Mouse (Mus musculus): ENCODE data around the gene Parva. TPM values are rescaled to one million over a fixed set of nuclear protein-coding genes. Genes with fewer than 3 reads are reported as not detected.

Parva gene
- polyA plus RNA-seq, 1 experiment = 230 TPM

DNA sequence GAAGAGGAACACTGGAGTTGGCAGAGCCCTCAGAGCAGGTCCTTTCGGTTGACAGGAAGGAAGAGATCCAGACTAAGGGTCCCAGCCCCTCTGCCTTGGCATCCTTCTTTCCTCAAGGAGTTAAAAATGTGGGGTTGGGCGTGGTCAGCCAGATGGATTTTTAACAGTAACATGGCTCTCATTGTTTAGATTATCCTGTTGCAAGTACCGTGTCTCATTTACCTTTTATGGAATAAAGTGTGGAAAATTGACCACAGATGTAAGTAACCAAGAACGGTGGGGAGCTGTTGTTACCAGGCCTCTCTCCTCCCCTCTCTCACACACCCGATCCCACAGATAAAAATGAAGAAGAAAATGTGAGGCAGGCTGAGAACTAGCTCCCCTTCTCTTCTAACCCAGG is 75.5 kb downstream of the Parva start:
- TF ChIP-seq POLR2A (IDR thresholded peaks at IDR 0.05; ENCODE audit: low read depth, low read length) = no peak
- peaks cover 27% of the 10 kb centered on the region for H3K4me1 ChIP-seq (ENCODE audit: control insufficient read depth, insufficient read depth, low read length)
- H3K27ac ChIP-seq (ENCODE audit: insufficient read depth, low read length) = peak overlapping the region; percentile 88
- H3K4me3 ChIP-seq (ENCODE audit: insufficient read depth, low read length) = no peak overlapping the region

DNA sequence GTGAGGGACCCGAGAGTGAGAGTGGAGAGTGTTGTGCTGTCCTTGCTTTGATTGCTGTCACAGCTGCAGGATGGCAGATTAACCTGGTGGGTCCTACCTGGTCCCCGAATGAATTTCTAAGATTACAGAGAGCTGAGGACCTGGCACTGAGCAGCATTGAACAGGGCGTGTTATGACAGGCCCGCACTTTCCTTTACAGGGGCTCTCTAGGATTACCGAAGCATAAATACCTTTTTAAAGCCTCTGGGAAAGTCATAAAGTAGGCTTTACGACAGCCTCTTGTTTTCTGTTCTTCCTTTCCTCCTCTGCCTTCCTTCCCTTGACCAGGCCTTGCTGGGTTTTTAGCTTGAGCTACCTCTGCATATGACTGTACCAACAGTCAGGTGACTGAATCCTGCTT is 76.1 kb downstream of the Parva start:
- Histone ChIP-seq H3K27ac (ENCODE audit: insufficient read depth, low read length) (peak overlapping the region; percentile 88), H3K4me1 (ENCODE audit: control insufficient read depth, insufficient read depth, low read length) (peaks cover 27% of the 10 kb centered on the region)
- TF ChIP-seq POLR2A (IDR thresholded peaks at IDR 0.05; ENCODE audit: low read depth, low read length) (no peak), CTCF (IDR thresholded peaks at IDR 0.05; ENCODE audit: borderline replicate concordance, insufficient read depth, low read length) (no peak)

DNA sequence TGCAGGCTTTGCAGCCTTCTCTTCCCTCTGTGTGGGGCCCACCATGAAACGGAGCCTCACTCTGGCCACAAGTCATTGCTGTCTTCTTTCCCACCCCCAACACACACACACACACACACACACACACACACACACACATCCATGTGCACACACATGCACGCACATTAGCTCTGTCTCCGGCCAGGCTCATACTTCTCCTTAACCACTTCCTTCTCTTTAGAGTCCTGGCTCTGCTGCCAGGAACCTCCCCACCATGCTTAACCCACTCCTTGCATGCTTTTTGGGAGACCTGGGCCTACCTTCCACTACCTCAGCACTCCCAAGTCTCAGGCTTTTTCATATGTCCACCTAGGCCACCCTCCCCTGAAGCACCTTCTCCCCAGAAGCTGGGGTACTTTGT is 76.6 kb downstream of the Parva start:
- TF ChIP-seq CTCF (IDR thresholded peaks at IDR 0.05; ENCODE audit: borderline replicate concordance, insufficient read depth, low read length) (no peak), POLR2A (IDR thresholded peaks at IDR 0.05; ENCODE audit: low read depth, low read length) (no peak)
- Histone ChIP-seq H3K4me1 (ENCODE audit: control insufficient read depth, insufficient read depth, low read length) (peaks cover 27% of the 10 kb centered on the region), H3K4me3 (ENCODE audit: insufficient read depth, low read length) (no peak overlapping the region), H3K27ac (ENCODE audit: insufficient read depth, low read length) (peak overlapping the region; percentile 88)

More for the DNA sequence above, 76.1 kb downstream of the Parva start:
- no peak overlapping the region for H3K4me3 ChIP-seq (ENCODE audit: insufficient read depth, low read length)

DNA sequence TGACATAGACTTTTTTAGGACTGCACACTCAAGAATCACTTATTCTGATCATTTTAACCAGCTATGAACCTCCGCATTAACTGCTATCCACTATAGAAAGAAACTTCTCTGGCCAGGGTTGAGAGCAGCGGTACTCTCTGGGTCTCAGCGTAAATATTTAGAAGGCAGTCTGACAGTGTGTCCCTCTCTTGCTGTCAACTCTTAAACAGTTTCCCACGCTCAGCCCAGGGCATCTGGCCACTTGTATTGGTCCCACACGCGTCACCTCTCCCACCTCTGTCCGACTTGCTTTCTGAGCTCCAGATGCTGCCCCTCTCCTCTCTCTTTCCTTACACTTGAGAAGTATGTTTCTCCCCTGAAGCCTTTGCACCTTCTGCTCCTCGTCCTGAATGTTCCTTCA is 81.8 kb downstream of the Parva start:
- H3K27ac ChIP-seq (ENCODE audit: insufficient read depth, low read length) = no peak overlapping the region
- H3K4me1 ChIP-seq (ENCODE audit: control insufficient read depth, insufficient read depth, low read length) = peaks cover 18% of the 10 kb centered on the region

DNA sequence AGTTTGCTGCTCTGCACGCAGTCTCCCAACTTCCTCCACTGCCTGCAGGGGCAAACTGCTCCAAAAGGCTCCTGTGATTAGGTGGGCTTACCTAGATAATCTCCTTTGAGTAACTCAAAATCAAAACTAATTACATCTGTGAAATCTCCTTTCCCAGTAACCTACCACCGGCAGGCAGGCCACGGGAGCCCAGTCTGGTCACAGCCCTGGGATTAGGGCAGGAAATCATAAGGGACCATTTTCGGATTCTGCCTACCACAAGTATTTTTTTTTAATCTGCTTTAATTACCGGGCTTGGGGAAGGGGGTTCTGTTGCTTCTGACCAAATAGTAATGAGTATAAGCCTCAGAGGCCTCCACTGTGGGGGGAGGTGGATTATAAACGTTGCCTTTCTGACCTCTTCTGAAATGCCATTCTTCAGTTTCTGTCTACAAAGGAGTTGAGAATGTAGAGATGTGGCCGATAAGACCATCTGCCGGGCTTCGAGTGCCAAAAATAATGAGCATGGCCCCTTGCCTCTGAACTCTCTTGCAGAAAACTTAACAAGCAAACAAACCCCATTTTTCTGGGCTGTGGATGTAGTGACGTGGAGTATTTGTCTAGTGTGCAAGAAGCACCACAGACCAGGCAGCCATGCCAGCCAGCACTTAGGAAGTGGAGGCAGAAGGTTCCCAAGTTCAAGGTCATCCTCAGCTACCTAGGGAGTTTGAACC is 83.2 kb downstream of the Parva start:
- no peak overlapping the region for H3K4me3 ChIP-seq (ENCODE audit: insufficient read depth, low read length)
- H3K27ac ChIP-seq (ENCODE audit: insufficient read depth, low read length) = peak overlapping the region; percentile 1; the same call in 1 of the 2 replicates
- TF ChIP-seq POLR2A (IDR thresholded peaks at IDR 0.05; ENCODE audit: low read depth, low read length) = no peak
- no peak for TF ChIP-seq CTCF (IDR thresholded peaks at IDR 0.05; ENCODE audit: borderline replicate concordance, insufficient read depth, low read length)
- peaks cover 18% of the 10 kb centered on the region for H3K4me1 ChIP-seq (ENCODE audit: control insufficient read depth, insufficient read depth, low read length)

More for the DNA sequence above, 81.8 kb downstream of the Parva start:
- no peak overlapping the region for H3K4me3 ChIP-seq (ENCODE audit: insufficient read depth, low read length)
- TF ChIP-seq POLR2A (IDR thresholded peaks at IDR 0.05; ENCODE audit: low read depth, low read length) (no peak), CTCF (IDR thresholded peaks at IDR 0.05; ENCODE audit: borderline replicate concordance, insufficient read depth, low read length) (no peak)

DNA sequence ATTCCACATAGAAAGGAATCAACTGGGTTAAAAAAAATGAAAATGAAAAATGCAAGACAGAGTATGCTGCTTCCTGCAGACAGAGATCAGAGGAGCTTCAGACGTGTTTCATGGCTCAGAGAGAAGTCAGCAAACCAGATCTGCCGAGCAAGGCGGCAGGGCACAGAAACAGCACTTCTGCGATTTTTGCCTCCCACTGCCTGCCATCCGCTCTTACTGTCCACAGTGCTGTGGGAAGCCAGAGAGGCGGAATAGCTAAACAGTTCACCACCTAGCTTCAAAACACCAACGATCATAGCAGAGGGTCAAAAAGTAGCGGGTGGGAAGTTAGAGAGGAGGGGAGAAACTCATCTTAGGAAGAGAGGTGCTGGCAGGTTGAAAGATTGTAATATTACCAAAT is 84.0 kb downstream of the Parva start:
- H3K27ac ChIP-seq (ENCODE audit: insufficient read depth, low read length) = peak overlapping the region; percentile 18
- peaks cover 18% of the 10 kb centered on the region for H3K4me1 ChIP-seq (ENCODE audit: control insufficient read depth, insufficient read depth, low read length)
- TF ChIP-seq CTCF (IDR thresholded peaks at IDR 0.05; ENCODE audit: borderline replicate concordance, insufficient read depth, low read length) (no peak), POLR2A (IDR thresholded peaks at IDR 0.05; ENCODE audit: low read depth, low read length) (no peak)
- H3K4me3 ChIP-seq (ENCODE audit: insufficient read depth, low read length) = no peak overlapping the region

DNA sequence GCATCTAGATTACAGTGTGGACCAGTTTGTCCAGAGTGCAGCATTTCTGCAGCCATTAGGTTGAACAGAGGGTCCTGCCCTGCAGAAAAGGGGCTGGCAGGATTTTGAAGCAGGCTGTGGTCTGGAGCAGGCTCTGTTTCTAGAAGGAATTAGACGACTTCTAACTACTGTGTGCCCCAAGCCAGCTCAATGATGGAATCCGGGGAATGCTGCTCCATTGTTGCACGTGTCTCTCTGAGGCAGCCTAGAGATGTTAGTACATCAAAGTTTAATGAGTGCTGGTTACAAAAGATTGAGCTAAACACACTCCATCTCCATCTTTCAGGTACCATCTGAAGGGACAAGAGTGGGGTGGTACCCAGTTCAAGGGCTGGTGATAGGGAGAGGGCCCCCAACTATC is 85.0 kb downstream of the Parva start:
- H3K27ac ChIP-seq (ENCODE audit: insufficient read depth, low read length) = peak overlapping the region; percentile 55
- H3K4me1 ChIP-seq (ENCODE audit: control insufficient read depth, insufficient read depth, low read length) = peaks cover 18% of the 10 kb centered on the region
- H3K4me3 ChIP-seq (ENCODE audit: insufficient read depth, low read length) = no peak overlapping the region
- TF ChIP-seq CTCF (IDR thresholded peaks at IDR 0.05; ENCODE audit: borderline replicate concordance, insufficient read depth, low read length) = no peak
- TF ChIP-seq POLR2A (IDR thresholded peaks at IDR 0.05; ENCODE audit: low read depth, low read length) = no peak

DNA sequence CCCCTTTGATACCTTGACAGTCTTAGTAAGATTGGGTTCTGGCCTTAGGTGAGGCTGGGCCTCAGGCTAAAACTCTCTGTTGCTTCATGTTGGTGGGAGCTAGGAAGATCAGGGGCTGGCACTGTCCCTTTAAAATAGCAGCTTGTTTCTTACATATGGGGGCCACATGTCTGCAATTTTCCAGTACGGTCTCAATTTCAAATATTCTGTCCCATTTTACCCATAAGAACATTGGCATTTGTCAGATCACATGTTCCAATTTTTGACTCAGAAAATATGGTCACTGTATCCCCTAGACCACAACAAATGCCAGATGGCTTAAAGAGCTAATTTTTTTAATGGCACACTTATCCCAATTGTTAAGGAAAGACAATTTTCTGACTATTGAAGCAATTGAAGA is 85.6 kb downstream of the Parva start:
- H3K4me3 ChIP-seq (ENCODE audit: insufficient read depth, low read length) = no peak overlapping the region
- peak overlapping the region; percentile 38; the same call in 1 of the 2 replicates for H3K27ac ChIP-seq (ENCODE audit: insufficient read depth, low read length)
- TF ChIP-seq CTCF (IDR thresholded peaks at IDR 0.05; ENCODE audit: borderline replicate concordance, insufficient read depth, low read length) (no peak), POLR2A (IDR thresholded peaks at IDR 0.05; ENCODE audit: low read depth, low read length) (no peak)
- peaks cover 18% of the 10 kb centered on the region for H3K4me1 ChIP-seq (ENCODE audit: control insufficient read depth, insufficient read depth, low read length)

DNA sequence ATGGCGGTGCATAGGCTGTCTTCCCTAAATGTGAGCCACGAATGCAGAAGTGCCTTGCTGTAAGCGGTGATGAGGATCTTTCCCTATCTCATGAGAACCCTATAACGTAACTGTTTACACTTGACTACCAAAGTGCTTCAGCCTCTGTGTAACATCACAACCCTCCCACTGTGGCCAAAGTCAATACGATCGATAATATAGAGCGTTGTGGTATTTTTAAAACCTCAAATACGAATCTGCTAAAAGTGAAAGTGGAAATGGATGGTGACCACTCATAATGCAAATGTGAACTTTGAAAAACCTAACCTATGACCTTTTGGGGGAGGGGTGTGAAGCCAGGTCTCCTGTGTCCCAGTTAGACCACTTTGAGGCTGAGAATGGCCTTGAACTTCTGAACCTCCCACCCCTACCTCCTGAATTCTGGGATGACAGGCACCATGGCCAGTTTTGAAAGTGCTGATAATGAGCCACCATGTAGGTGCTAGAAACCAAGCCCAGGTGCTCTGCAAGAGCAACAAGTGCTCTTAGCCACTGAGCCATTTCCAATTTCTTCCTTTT is 87.4 kb downstream of the Parva start:
- H3K4me1 ChIP-seq (ENCODE audit: control insufficient read depth, insufficient read depth, low read length) = peaks cover 15% of the 10 kb centered on the region
- TF ChIP-seq POLR2A (IDR thresholded peaks at IDR 0.05; ENCODE audit: low read depth, low read length) (no peak), CTCF (IDR thresholded peaks at IDR 0.05; ENCODE audit: borderline replicate concordance, insufficient read depth, low read length) (no peak)
- H3K4me3 ChIP-seq (ENCODE audit: insufficient read depth, low read length) = no peak overlapping the region
- H3K27ac ChIP-seq (ENCODE audit: insufficient read depth, low read length) = no peak overlapping the region

DNA sequence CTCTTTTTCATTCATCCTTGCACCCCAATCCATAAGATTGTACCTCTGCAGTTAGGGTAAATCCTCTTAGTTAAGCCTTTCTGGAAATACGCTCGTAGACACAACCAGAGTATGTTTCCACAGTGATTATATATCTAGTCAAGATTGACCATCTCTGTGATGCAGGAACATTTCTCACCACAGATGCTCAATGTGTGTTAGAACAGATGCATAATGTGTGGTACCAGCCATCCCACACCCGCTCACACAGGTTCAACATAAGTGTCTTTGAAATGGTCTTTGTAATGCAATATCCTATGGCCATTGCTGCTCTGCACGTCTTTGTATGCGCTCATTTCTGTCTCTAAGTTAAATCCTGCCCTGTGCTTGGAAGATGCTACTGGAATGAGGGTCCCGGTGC is 98.2 kb downstream of the Parva start:
- Histone ChIP-seq H3K27ac (ENCODE audit: insufficient read depth, low read length) (no peak overlapping the region), H3K4me3 (ENCODE audit: insufficient read depth, low read length) (no peak overlapping the region), H3K4me1 (ENCODE audit: control insufficient read depth, insufficient read depth, low read length) (no peaks in the 10 kb centered on the region)
- no peak for TF ChIP-seq CTCF (IDR thresholded peaks at IDR 0.05; ENCODE audit: borderline replicate concordance, insufficient read depth, low read length)
- no peak for TF ChIP-seq POLR2A (IDR thresholded peaks at IDR 0.05; ENCODE audit: low read depth, low read length)

Measured in embryonic fibroblast, embryonic 13.5 days (primary cell).